Mouse (Mus musculus) heart, embryonic 12.5 days (tissue): ENCODE measurements around the gene Rps27. TPM values are rescaled to one million over a fixed set of nuclear protein-coding genes. Genes with fewer than 3 reads are reported as not detected.
"Not testable (repeated sequence)": the region's sequence is repeated elsewhere in the genome, so short reads cannot be mapped to it uniquely, and the experiment has no call there.

ENCODE experiments used
- ATAC-seq: fragments of 200-750 bp; cut with Nextera tagmentation; 2 replicates; pipeline ENCODE4 v1.8.0; 2017; ENCODE audit warnings: moderate TSS enrichment, moderate library complexity; ENCODE audit not compliant: insufficient number of reproducible peaks, low FRiP score
- H3K27ac ChIP-seq: fragments of 300-500 bp; sonication (generic); 2 replicates; pipeline ENCODE4 v1.5.1; 2016; ENCODE audit warnings: mild to moderate bottlenecking, moderate library complexity; ENCODE audit not compliant: poor library complexity, severe bottlenecking
- H3K27me3 ChIP-seq: fragments of 300-500 bp; sonication (generic); replicated peaks from 2 replicates; pipeline ENCODE4 v1.6.1; 2016; ENCODE audit warnings: mild to moderate bottlenecking, moderate library complexity
- H3K36me3 ChIP-seq: fragments of 300-500 bp; sonication (generic); 2 replicates; pipeline ENCODE4 v1.6.1; 2016; ENCODE audit warnings: mild to moderate bottlenecking, moderate library complexity
- H3K4me1 ChIP-seq: fragments of 300-500 bp; sonication (generic); replicated peaks from 2 replicates; pipeline ENCODE4 v1.6.1; 2016; ENCODE audit warnings: mild to moderate bottlenecking
- H3K4me2 ChIP-seq: fragments of 300-500 bp; sonication (generic); 2 replicates; pipeline ENCODE4 v1.6.1; 2016; ENCODE audit warnings: mild to moderate bottlenecking, moderate library complexity
- H3K4me3 ChIP-seq: fragments of 300-500 bp; sonication (generic); 2 replicates; pipeline ENCODE4 v1.5.1; 2016; ENCODE audit warnings: mild to moderate bottlenecking
- H3K9ac ChIP-seq: fragments of 300-500 bp; sonication (generic); 2 replicates; pipeline ENCODE4 v1.6.1; 2016; ENCODE audit warnings: mild to moderate bottlenecking, moderate library complexity
- H3K9me3 ChIP-seq: fragments of 300-500 bp; sonication (generic); replicated peaks from 2 replicates; pipeline ENCODE4 v1.6.1; 2016; ENCODE audit warnings: mild to moderate bottlenecking, moderate library complexity
- WGBS: fragments of 180-500 bp; shearing (Covaris S2); methylation state at CpG from one replicate; pipeline ENCODE4 v1.1.7; 2016; 5-methylcytosine and 5-hydroxymethylcytosine counted together
- polyA plus RNA-seq: library from polyadenylated mRNA; unstranded; fragments of >200 nt; fragmentation: Nextera tagmentation; extraction: Ambion mirVana; gene quantifications from 2 replicates; pipeline ENCODE4 v1.2.1, GENCODE M21; 2016

Rps27 gene
- polyA plus RNA-seq, result 771 and 793 TPM in 2 replicates

- Histone ChIP-seq H3K4me3 (peak within 1 kb of the TSS; percentile 88), H3K4me2 (peak within 1 kb of the TSS; percentile 97), H3K36me3 (peaks cover 42% of the 10 kb centered on the region), H3K9me3 (no peaks in the 10 kb centered on the region), H3K27ac (peak within 1 kb of the TSS; percentile 86), H3K4me1 (peaks cover 29% of the 10 kb centered on the region), H3K9ac (peak within 1 kb of the TSS; percentile 91), H3K27me3 (no peaks in the 10 kb centered on the region)
- peak; percentile 92 for ATAC-seq
- WGBS, result under 1% methylated on average over 42 of the region's 42 CpGs
Observed at GRCm38 (mm10) chr3:90213377-90213866, at the start of gene Rps27, which contains the start of gene Rab13. TSS of gene Rps27 (minus strand) at chr3:90213651. TSS of gene Rab13 (plus strand) at chr3:90213695.

- H3K4me1 ChIP-seq, result peaks cover 7% of the 10 kb centered on the region
- no peak overlapping the region for H3K27ac ChIP-seq
- WGBS, result 86% methylated on average over 4 of the region's 4 CpGs
- ATAC-seq, result no peak
- no peaks in the 10 kb centered on the region for H3K9me3 ChIP-seq
- H3K36me3 ChIP-seq, result peaks cover 69% of the 10 kb centered on the region
- H3K4me2 ChIP-seq, result no peak overlapping the region
- H3K27me3 ChIP-seq, result no peaks in the 10 kb centered on the region
- H3K9ac ChIP-seq, result no peak overlapping the region
- H3K4me3 ChIP-seq, result no peak overlapping the region
Observed at GRCm38 (mm10) chr3:90258521-90258920, 45.1 kb upstream of the Rps27 start.

GRCm38 (mm10) chr3:90256731-90257530 lies 43.5 kb upstream of the Rps27 start:
- Histone ChIP-seq H3K4me2 (no peak overlapping the region), H3K9ac (no peak overlapping the region), H3K4me1 (peaks cover 7% of the 10 kb centered on the region), H3K36me3 (peaks cover 53% of the 10 kb centered on the region), H3K4me3 (no peak overlapping the region), H3K27me3 (no peaks in the 10 kb centered on the region), H3K9me3 (no peaks in the 10 kb centered on the region), H3K27ac (no peak overlapping the region)
- ATAC-seq, result no peak
- WGBS, result 87% methylated on average over 19 of the region's 19 CpGs

GRCm38 (mm10) chr3:90255784-90256353 lies 42.4 kb upstream of the Rps27 start:
- Histone ChIP-seq H3K9ac (no peak overlapping the region), H3K4me2 (no peak overlapping the region), H3K4me3 (no peak overlapping the region), H3K4me1 (peaks cover 10% of the 10 kb centered on the region), H3K27me3 (no peaks in the 10 kb centered on the region), H3K27ac (no peak overlapping the region), H3K9me3 (no peaks in the 10 kb centered on the region), H3K36me3 (peaks cover 52% of the 10 kb centered on the region)
- WGBS, result 89% methylated on average over 14 of the region's 14 CpGs
- ATAC-seq, result no peak

GRCm38 (mm10) chr3:90255194-90255565 lies 41.7 kb upstream of the Rps27 start:
- WGBS, result 30% methylated on average over 2 of the region's 2 CpGs
- no peak for ATAC-seq

GRCm38 (mm10) chr3:90254419-90255193 lies 41.2 kb upstream of the Rps27 start:
- peak overlapping the region; percentile 86 for H3K9ac ChIP-seq
- H3K9me3 ChIP-seq, result no peaks in the 10 kb centered on the region
- peak overlapping the region; percentile 85 for H3K4me2 ChIP-seq
- H3K27me3 ChIP-seq, result no peaks in the 10 kb centered on the region
- WGBS, result 1% methylated on average over 41 of the region's 41 CpGs
- ATAC-seq, result peak; percentile 82
- peak overlapping the region; percentile 87 for H3K4me3 ChIP-seq
- peaks cover 48% of the 10 kb centered on the region for H3K36me3 ChIP-seq
- peaks cover 16% of the 10 kb centered on the region for H3K4me1 ChIP-seq
- peak overlapping the region; percentile 91 for H3K27ac ChIP-seq

More at GRCm38 (mm10) chr3:90255194-90255565, 41.7 kb upstream of the Rps27 start:
- peak overlapping the region; percentile 86 for H3K9ac ChIP-seq
- no peak overlapping the region for H3K27ac ChIP-seq
- H3K4me1 ChIP-seq, result peaks cover 15% of the 10 kb centered on the region
- H3K4me3 ChIP-seq, result peak overlapping the region; percentile 87
- no peaks in the 10 kb centered on the region for H3K9me3 ChIP-seq
- H3K27me3 ChIP-seq, result no peaks in the 10 kb centered on the region
- peaks cover 51% of the 10 kb centered on the region for H3K36me3 ChIP-seq
- peak overlapping the region; percentile 85 for H3K4me2 ChIP-seq

- WGBS, result 2% methylated on average over 40 of the region's 40 CpGs
- H3K4me2 ChIP-seq, result peak within 1 kb of the TSS; percentile 85
- no peaks in the 10 kb centered on the region for H3K9me3 ChIP-seq
- H3K4me3 ChIP-seq, result peak within 1 kb of the TSS; percentile 87
- H3K4me1 ChIP-seq, result peaks cover 23% of the 10 kb centered on the region
- ATAC-seq, result peak; percentile 97
- H3K27me3 ChIP-seq, result no peaks in the 10 kb centered on the region
- H3K9ac ChIP-seq, result peak within 1 kb of the TSS; percentile 86
- H3K36me3 ChIP-seq, result peaks cover 41% of the 10 kb centered on the region
- H3K27ac ChIP-seq, result peak within 1 kb of the TSS; percentile 91
Observed at GRCm38 (mm10) chr3:90253653-90254418, 40.4 kb upstream of the Rps27 start, which contains the start of gene Crtc2. TSS of gene Crtc2 (plus strand) at chr3:90254163.

- not testable (repeated sequence) for ATAC-seq, H3K4me3 ChIP-seq, H3K27me3 ChIP-seq, H3K9me3 ChIP-seq, H3K27ac ChIP-seq
- Histone ChIP-seq H3K36me3 (peaks cover 34% of the 10 kb centered on the region), H3K4me2 (peak overlapping the region; percentile 85; the same call in 1 of the 2 replicates), H3K9ac (0 out of 2 replicates have a peak overlapping the region, but pooled peaks have one; percentile 60), H3K4me1 (peaks cover 25% of the 10 kb centered on the region)
- 62% methylated on average over 1 of the region's 1 CpGs for WGBS
Observed at GRCm38 (mm10) chr3:90253174-90253573, 39.7 kb upstream of the Rps27 start.

- H3K4me3 ChIP-seq, H3K4me2 ChIP-seq, H3K27ac ChIP-seq, H3K9ac ChIP-seq, ATAC-seq, H3K9me3 ChIP-seq, H3K27me3 ChIP-seq: not testable (repeated sequence)
- 77% methylated on average over 2 of the region's 2 CpGs for WGBS
- peaks cover 29% of the 10 kb centered on the region for H3K36me3 ChIP-seq
- H3K4me1 ChIP-seq, result peaks cover 26% of the 10 kb centered on the region
Observed at GRCm38 (mm10) chr3:90252659-90253058, 39.2 kb upstream of the Rps27 start.

GRCm38 (mm10) chr3:90251731-90252226 lies 38.3 kb upstream of the Rps27 start:
- H3K9ac ChIP-seq, H3K27me3 ChIP-seq, H3K4me3 ChIP-seq, H3K9me3 ChIP-seq, H3K4me2 ChIP-seq, H3K27ac ChIP-seq, ATAC-seq: not testable (repeated sequence)
- Histone ChIP-seq H3K4me1 (peaks cover 28% of the 10 kb centered on the region), H3K36me3 (peaks cover 20% of the 10 kb centered on the region)
- 89% methylated on average over 9 of the region's 12 CpGs for WGBS
